Comparison of ENCODE assay signal across 8 mouse cellular contexts in the genomic region with DNA sequence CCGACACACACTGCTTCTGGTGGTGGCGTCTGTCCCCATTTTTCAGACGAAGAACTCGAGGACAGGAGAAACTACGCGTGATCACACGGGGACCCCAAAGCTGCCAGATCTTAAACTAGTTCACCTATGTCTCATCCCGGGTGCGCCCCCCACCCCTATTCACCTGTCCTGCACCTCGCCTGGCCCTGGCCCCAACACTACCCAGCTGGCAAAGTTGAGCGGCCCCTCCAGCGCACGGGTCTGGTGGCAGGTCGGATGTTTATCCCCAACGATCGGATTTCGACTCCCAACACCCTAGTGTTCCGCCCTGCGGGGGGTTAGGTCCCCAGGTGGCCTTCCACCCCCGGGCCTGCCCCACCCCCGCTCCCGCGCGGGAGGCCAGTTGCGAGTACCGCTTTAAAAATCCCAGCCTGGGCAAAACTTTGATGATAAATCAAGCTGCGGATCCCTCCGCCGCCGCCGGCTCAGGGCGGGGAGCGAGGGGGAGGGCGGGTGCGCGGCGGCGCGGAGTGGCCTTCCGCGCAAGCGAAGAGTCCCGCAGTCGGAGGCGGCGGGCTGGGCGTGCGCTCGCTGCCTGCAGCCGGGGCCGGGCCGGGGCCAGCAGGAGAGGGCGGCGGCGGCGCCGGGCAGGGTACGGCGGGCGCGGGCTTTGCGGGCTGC. TPM values are rescaled to one million over a fixed set of nuclear protein-coding genes. Genes with fewer than 3 reads are reported as not detected.
DNase-seq lines count a peak whose midpoint lies in the region; ATAC-seq lines count a peak whose summit lies in the region.

A gene (plus strand): TSS at position 549 of the 660 bp plus-strand sequence.

- no peak for DNase-seq in lung, postnatal 14 days
- peak; percentile 44 to 62 for DNase-seq in cerebellum, postnatal 36 days
- peak; percentile 78 for DNase-seq in hindbrain, embryonic 11.5 days (ENCODE audit: low spot score)
- DNase-seq in limb, embryonic 10.5 days (ENCODE audit: low spot score): peak; percentile 53
- DNase-seq in right cerebral cortex, adult 2 months (ENCODE audit: low spot score in 2 of 2): peak; percentile 70 to 76
- no peak for DNase-seq in adipocyte (ENCODE audit: low spot score)
- DNase-seq in urinary bladder, adult 18-20 months (ENCODE audit: low spot score in 2 of 2): no peak

- no peak for ATAC-seq in lung, embryonic 15.5 days (ENCODE audit: borderline replicate concordance, extremely low read depth, low FRiP score, low TSS enrichment)
- no peak; the same call in 1 of the 2 replicates for ATAC-seq in hindbrain, embryonic 11.5 days (ENCODE audit: low FRiP score)

- no peaks in the 10 kb centered on the region for H3K36me3 ChIP-seq in lung, embryonic 15.5 days
- H3K36me3 ChIP-seq in hindbrain, embryonic 11.5 days (ENCODE audit: control insufficient read depth, insufficient read depth, low read length): no peaks in the 10 kb centered on the region
- H3K36me3 ChIP-seq in limb, embryonic 10.5 days: no peaks in the 10 kb centered on the region

- H3K9ac ChIP-seq in lung, embryonic 15.5 days: no peak within 1 kb of the TSS
- peak within 1 kb of the TSS; percentile 50; the same call in 1 of the 2 replicates for H3K9ac ChIP-seq in hindbrain, embryonic 11.5 days (ENCODE audit: low read depth, low read length)

- no peak within 1 kb of the TSS for H3K27ac ChIP-seq in lung, embryonic 15.5 days
- peak within 1 kb of the TSS; percentile 42; the same call in 1 of the 2 replicates for H3K27ac ChIP-seq in hindbrain, embryonic 11.5 days (ENCODE audit: low read depth, low read length)
- H3K27ac ChIP-seq in limb, embryonic 10.5 days: no peak within 1 kb of the TSS

- H3K27me3 ChIP-seq in lung, embryonic 15.5 days: peaks cover 49% of the 10 kb centered on the region
- H3K27me3 ChIP-seq in hindbrain, embryonic 11.5 days (ENCODE audit: control insufficient read depth, insufficient read depth, low read length): peaks cover 33% of the 10 kb centered on the region
- peaks cover 58% of the 10 kb centered on the region for H3K27me3 ChIP-seq in limb, embryonic 10.5 days (ENCODE audit: low read depth, poor library complexity, severe bottlenecking)

- 4% methylated on average over 41 of the region's 62 CpGs for WGBS in lung, embryonic 15.5 days
- 4% methylated on average over 42 of the region's 62 CpGs for WGBS in hindbrain, embryonic 11.5 days
- WGBS in limb, embryonic 10.5 days: 3% methylated on average over 58 of the region's 62 CpGs

- peaks cover 5% of the 10 kb centered on the region; the same call in 1 of the 2 replicates for H3K4me1 ChIP-seq in lung, embryonic 15.5 days
- no peaks in the 10 kb centered on the region for H3K4me1 ChIP-seq in hindbrain, embryonic 11.5 days (replicated peaks; ENCODE audit: control insufficient read depth, insufficient read depth, low read length)
- peaks cover 15% of the 10 kb centered on the region for H3K4me1 ChIP-seq in limb, embryonic 10.5 days

- H3K4me2 ChIP-seq in lung, embryonic 15.5 days: peak within 1 kb of the TSS; percentile 42
- H3K4me2 ChIP-seq in hindbrain, embryonic 11.5 days (replicated peaks; ENCODE audit: low read depth, low read length): peak within 1 kb of the TSS; percentile 43

- H3K9me3 ChIP-seq in lung, embryonic 15.5 days: no peaks in the 10 kb centered on the region
- no peaks in the 10 kb centered on the region for H3K9me3 ChIP-seq in hindbrain, embryonic 11.5 days (ENCODE audit: control insufficient read depth, low read length)
- no peaks in the 10 kb centered on the region for H3K9me3 ChIP-seq in limb, embryonic 10.5 days (replicated peaks)

- H3K4me3 ChIP-seq in lung, embryonic 15.5 days: peak within 1 kb of the TSS; percentile 16
- peak within 1 kb of the TSS; percentile 39 for H3K4me3 ChIP-seq in hindbrain, embryonic 11.5 days (ENCODE audit: low read depth, low read length)
- H3K4me3 ChIP-seq in limb, embryonic 10.5 days: peak within 1 kb of the TSS; percentile 46

RNA-seq across cellular contexts. Expression of the gene that starts here (rescaled TPM):
- polyA plus RNA-seq in lung, embryonic 15.5 days (2015; fragmentation: Nextera tagmentation; extraction: Ambion mirVana): 0.17 TPM in 1 of 2 replicates, not detected in the other
- polyA plus RNA-seq in hindbrain, embryonic 11.5 days (2014; fragmentation: Nextera tagmentation; extraction: Ambion mirVana): 4.5 and 6.4 TPM in 2 replicates
- not detected in 2 replicates for polyA plus RNA-seq in limb, embryonic 10.5 days (2016; fragmentation: Nextera tagmentation; extraction: Ambion mirVana)

Comparison
In these comparisons a context has a peak if more than half of its experiments do, and no peak if none do; other contexts are left out.
1. Peak in DNase-seq and H3K4me3 ChIP-seq in limb, embryonic 10.5 days; RNA of the gene not detected or under 1 TPM.
2. DNase-seq: peak in cerebellum, postnatal 36 days (2 of 2), hindbrain, embryonic 11.5 days (single experiment) and right cerebral cortex, adult 2 months (2 of 2); none in lung, postnatal 14 days (single experiment), adipocyte (single experiment) and urinary bladder, adult 18-20 months (0 of 2).
3. Peak in every context shown above with its lines, with median percentiles within 50 percentile points of each other: H3K4me3 ChIP-seq.